Mouse (Mus musculus) stomach, embryonic 14.5 days (tissue): Measurements from ENCODE around the gene St7. TPM values are rescaled to one million over a fixed set of nuclear protein-coding genes. Genes with fewer than 3 reads are reported as not detected.
A peak's percentile ranks its signal among the peaks of the same experiment; 100 is the strongest.

Experiments
- ATAC-seq: fragments of 200-750 bp; cut with Nextera tagmentation; 2 replicates; pipeline ENCODE4 v1.8.0; 2017; ENCODE audit warnings: low read depth, moderate TSS enrichment; ENCODE audit not compliant: insufficient number of reproducible peaks, insufficient read depth, low FRiP score
- H3K27ac ChIP-seq: fragments of 300-500 bp; sonication (generic); 2 replicates; pipeline ENCODE4 v1.5.1; 2014; ENCODE audit warnings: mild to moderate bottlenecking, low read length, moderate library complexity, mixed read lengths
- H3K27me3 ChIP-seq: fragments of 300-500 bp; sonication (generic); 2 replicates; pipeline ENCODE4 v1.6.1; 2014; ENCODE audit warnings: low read length, control low read depth, mixed read lengths; ENCODE audit not compliant: control insufficient read depth, insufficient read depth
- H3K36me3 ChIP-seq: fragments of 300-500 bp; sonication (generic); 2 replicates; pipeline ENCODE4 v1.6.1; 2014; ENCODE audit warnings: mild to moderate bottlenecking, control low read depth, low read length, moderate library complexity, mixed read lengths; ENCODE audit not compliant: control insufficient read depth, insufficient read depth
- H3K4me1 ChIP-seq: fragments of 300-500 bp; sonication (generic); 2 replicates; pipeline ENCODE4 v1.6.1; 2014; ENCODE audit warnings: low read length, control low read depth, mixed read lengths; ENCODE audit not compliant: control insufficient read depth, insufficient read depth
- H3K4me2 ChIP-seq: fragments of 300-500 bp; sonication (generic); replicated peaks from 2 replicates; pipeline ENCODE4 v1.6.1; 2014; ENCODE audit warnings: low read depth, low read length, control low read depth
- H3K4me3 ChIP-seq: fragments of 300-500 bp; sonication (generic); 2 replicates; pipeline ENCODE4 v1.5.1; 2014; ENCODE audit warnings: low read depth, low read length, control low read depth
- H3K9ac ChIP-seq: fragments of 300-500 bp; sonication (generic); replicated peaks from 2 replicates; pipeline ENCODE4 v1.6.1; 2014; ENCODE audit warnings: low read depth, mild to moderate bottlenecking, control low read depth, low read length, moderate library complexity, mixed read lengths
- H3K9me3 ChIP-seq: fragments of 300-500 bp; sonication (generic); 2 replicates; pipeline ENCODE4 v1.6.1; 2016; ENCODE audit warnings: low read depth, low read length, control low read depth; ENCODE audit not compliant: control insufficient read depth
- WGBS: fragments of 180-500 bp; shearing (Covaris S2); extraction: QIAGEN DNeasy Blood & Tissue Kit; methylation state at CpG from one replicate; pipeline ENCODE4 v1.1.7; 2014; 5-methylcytosine and 5-hydroxymethylcytosine counted together
- polyA plus RNA-seq: library from polyadenylated mRNA; unstranded; fragments of >200 nt; fragmentation: Nextera tagmentation; extraction: Ambion mirVana; gene quantifications from 2 replicates; pipeline ENCODE4 v1.2.1, GENCODE M21; 2014

Gene St7
- polyA plus RNA-seq, 1 experiment from 2014 or later = 29.9 TPM

GRCm38 (mm10) chr6:17946456-17946855, 253.7 kb downstream of the St7 start:
- H3K36me3 ChIP-seq = no peaks in the 10 kb centered on the region
- peaks cover 10% of the 10 kb centered on the region for H3K4me1 ChIP-seq
- H3K4me2 ChIP-seq = no peak overlapping the region
- H3K27ac ChIP-seq = no peak overlapping the region
- H3K9me3 ChIP-seq = no peaks in the 10 kb centered on the region
- H3K9ac ChIP-seq = no peak overlapping the region
- WGBS = 35% methylated on average over 5 of the region's 5 CpGs
- H3K4me3 ChIP-seq = no peak overlapping the region
- H3K27me3 ChIP-seq = no peaks in the 10 kb centered on the region
- ATAC-seq = peak; percentile 10; the same call in 1 of the 2 replicates

GRCm38 (mm10) chr6:17947130-17947831, 254.5 kb downstream of the St7 start:
- Histone ChIP-seq H3K4me2 (no peak overlapping the region), H3K27ac (no peak overlapping the region), H3K4me3 (no peak overlapping the region), H3K9me3 (no peaks in the 10 kb centered on the region), H3K36me3 (no peaks in the 10 kb centered on the region), H3K9ac (no peak overlapping the region), H3K4me1 (peaks cover 7% of the 10 kb centered on the region), H3K27me3 (no peaks in the 10 kb centered on the region)
- 60% methylated on average over 11 of the region's 11 CpGs for WGBS
- ATAC-seq = no peak

GRCm38 (mm10) chr6:17949103-17949502, 256.4 kb downstream of the St7 start:
- 85% methylated on average over 5 of the region's 5 CpGs for WGBS

DNA sequence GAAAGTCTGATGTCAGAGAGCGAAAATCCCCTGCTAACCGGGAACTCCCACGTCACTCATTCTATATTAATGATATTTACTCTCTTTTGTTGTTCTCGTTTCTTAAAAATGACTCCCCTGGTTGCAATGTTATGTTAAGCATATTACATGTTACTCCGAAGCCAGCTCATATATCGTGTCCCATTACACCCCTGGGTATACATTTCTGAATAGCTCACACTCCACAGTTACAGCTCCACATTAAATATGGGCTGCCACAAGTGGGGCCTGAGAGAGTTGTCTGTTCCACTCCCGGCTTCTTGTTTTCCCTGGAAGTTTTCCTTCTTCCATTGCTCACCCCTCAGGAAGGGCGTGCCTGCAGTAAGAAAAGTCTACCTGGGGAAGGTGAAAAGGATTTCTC, 259.0 kb downstream of the St7 start:
- Histone ChIP-seq H3K36me3 (no peaks in the 10 kb centered on the region), H3K9ac (no peak overlapping the region), H3K27ac (no peak overlapping the region), H3K9me3 (no peaks in the 10 kb centered on the region), H3K27me3 (no peaks in the 10 kb centered on the region), H3K4me1 (no peaks in the 10 kb centered on the region), H3K4me2 (no peak overlapping the region), H3K4me3 (no peak overlapping the region)
- no peak for ATAC-seq
- 79% methylated on average over 8 of the region's 8 CpGs for WGBS

More at GRCm38 (mm10) chr6:17949103-17949502, 256.4 kb downstream of the St7 start:
- Histone ChIP-seq H3K4me1 (0 out of 2 replicates have a peak, but pooled peaks cover 4% of the 10 kb centered on the region), H3K9ac (no peak overlapping the region), H3K27me3 (no peaks in the 10 kb centered on the region), H3K9me3 (no peaks in the 10 kb centered on the region), H3K4me3 (no peak overlapping the region), H3K27ac (no peak overlapping the region), H3K4me2 (no peak overlapping the region), H3K36me3 (no peaks in the 10 kb centered on the region)
- no peak for ATAC-seq

GRCm38 (mm10) chr6:17963455-17963854, 270.7 kb downstream of the St7 start:
- WGBS = 73% methylated on average over 3 of the region's 3 CpGs
- no peaks in the 10 kb centered on the region for H3K9me3 ChIP-seq

GRCm38 (mm10) chr6:17968467-17969144, 275.9 kb downstream of the St7 start:
- Histone ChIP-seq H3K4me3 (no peak overlapping the region), H3K9me3 (no peaks in the 10 kb centered on the region), H3K36me3 (no peaks in the 10 kb centered on the region), H3K4me2 (no peak overlapping the region), H3K4me1 (no peaks in the 10 kb centered on the region), H3K27me3 (no peaks in the 10 kb centered on the region), H3K9ac (no peak overlapping the region), H3K27ac (no peak overlapping the region)
- WGBS = 89% methylated on average over 1 of the region's 1 CpGs
- no peak for ATAC-seq

More at GRCm38 (mm10) chr6:17963455-17963854, 270.7 kb downstream of the St7 start:
- no peak for ATAC-seq
- Histone ChIP-seq H3K4me3 (no peak overlapping the region), H3K9ac (no peak overlapping the region), H3K27ac (no peak overlapping the region), H3K4me2 (no peak overlapping the region), H3K4me1 (no peaks in the 10 kb centered on the region), H3K36me3 (no peaks in the 10 kb centered on the region), H3K27me3 (no peaks in the 10 kb centered on the region)

- 90% methylated on average over 1 of the region's 1 CpGs for WGBS
- H3K4me2 ChIP-seq = no peak overlapping the region
- H3K27me3 ChIP-seq = no peaks in the 10 kb centered on the region
- H3K9me3 ChIP-seq = no peaks in the 10 kb centered on the region
- H3K4me1 ChIP-seq = no peaks in the 10 kb centered on the region
- ATAC-seq = no peak
- H3K36me3 ChIP-seq = no peaks in the 10 kb centered on the region
- no peak overlapping the region for H3K4me3 ChIP-seq
- no peak overlapping the region for H3K9ac ChIP-seq
- H3K27ac ChIP-seq = no peak overlapping the region
These were observed 277.1 kb downstream of the St7 start for GRCm38 (mm10) chr6:17969815-17970214.

DNA sequence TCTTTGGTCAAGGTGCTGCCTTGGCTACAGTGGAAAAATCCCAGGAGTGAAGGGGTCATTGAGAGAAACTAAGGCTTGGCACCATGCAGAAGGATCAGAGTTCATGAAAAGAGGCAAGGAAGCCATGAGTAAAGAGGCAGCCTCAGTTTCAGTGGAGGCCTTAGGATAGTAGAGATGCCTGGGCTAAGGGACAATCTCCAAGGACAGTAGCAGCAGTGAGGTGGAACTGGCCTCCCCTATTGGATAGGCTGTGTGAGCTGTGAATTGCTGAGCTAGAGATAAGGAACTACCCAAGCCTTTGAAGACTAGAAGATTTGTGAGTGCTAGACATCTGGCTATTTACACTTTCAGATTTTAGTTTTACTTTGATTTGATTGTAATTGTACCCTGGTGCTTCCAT, 278.7 kb downstream of the St7 start:
- Histone ChIP-seq H3K27me3 (no peaks in the 10 kb centered on the region), H3K36me3 (no peaks in the 10 kb centered on the region), H3K4me2 (no peak overlapping the region), H3K9me3 (no peaks in the 10 kb centered on the region), H3K9ac (no peak overlapping the region), H3K4me3 (no peak overlapping the region), H3K4me1 (no peaks in the 10 kb centered on the region), H3K27ac (no peak overlapping the region)
- ATAC-seq = no peak
